Mouse (Mus musculus): Measurements from ENCODE around the gene Parvb. TPM values are rescaled to one million over a fixed set of nuclear protein-coding genes. Genes with fewer than 3 reads are reported as not detected.

Gene Parvb
- polyA plus RNA-seq, 1 experiment from 2014 or later: 3.7 TPM

DNA sequence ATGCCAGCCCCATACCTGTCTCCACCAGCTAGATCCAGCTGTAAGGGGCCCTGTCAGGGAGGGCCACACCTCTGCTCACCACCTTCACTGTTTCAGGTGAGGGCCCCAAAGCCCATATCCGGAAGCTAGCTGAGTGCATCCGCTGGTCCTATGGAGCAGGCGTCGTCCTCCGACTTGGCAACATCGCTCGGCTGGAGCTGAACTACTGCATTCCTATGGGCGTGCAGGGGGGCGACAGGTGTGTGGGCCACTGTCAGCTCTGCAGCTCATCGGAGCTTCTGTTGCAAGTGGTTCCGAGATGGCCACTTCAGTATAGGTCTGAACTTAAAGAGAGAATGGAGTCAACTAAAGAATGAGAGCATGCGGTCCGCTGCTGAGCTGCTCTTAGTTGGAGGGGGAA, 20.9 kb upstream of the Parvb start:
- Histone ChIP-seq H3K4me1 (replicated peaks) (peaks cover 10% of the 10 kb centered on the region), H3K27me3 (no peaks in the 10 kb centered on the region), H3K27ac (replicated peaks) (no peak overlapping the region), H3K9ac (no peak overlapping the region), H3K4me3 (no peak overlapping the region), H3K36me3 (peaks cover 35% of the 10 kb centered on the region), H3K4me2 (no peak overlapping the region), H3K9me3 (no peaks in the 10 kb centered on the region)
- no peak for ATAC-seq (ENCODE audit: low FRiP score, low read depth)
- 94% methylated on average over 13 of the region's 13 CpGs for WGBS

DNA sequence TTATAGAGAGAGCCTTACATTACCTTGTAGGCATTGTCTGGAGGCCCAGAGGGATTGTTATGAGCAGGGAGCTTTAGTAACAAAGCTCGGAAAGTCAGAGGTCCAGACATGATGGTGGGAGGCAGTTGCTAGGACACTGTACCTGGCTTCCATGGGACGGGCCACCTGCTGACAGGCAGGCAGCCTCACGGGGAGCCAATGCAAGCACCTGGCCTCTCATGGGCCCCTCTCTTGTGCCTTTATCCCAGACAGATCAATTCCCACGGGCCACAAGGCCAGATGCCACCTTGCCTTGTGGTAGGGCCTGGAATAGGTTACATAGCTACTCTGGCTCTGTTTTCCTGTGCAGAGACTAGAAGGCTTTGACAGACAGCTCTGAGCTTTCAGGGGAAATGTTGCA, 20.3 kb upstream of the Parvb start:
- Histone ChIP-seq H3K27me3 (no peaks in the 10 kb centered on the region), H3K9ac (no peak overlapping the region), H3K27ac (replicated peaks) (no peak overlapping the region), H3K36me3 (peaks cover 30% of the 10 kb centered on the region), H3K4me1 (replicated peaks) (peaks cover 16% of the 10 kb centered on the region), H3K4me2 (no peak overlapping the region), H3K4me3 (no peak overlapping the region), H3K9me3 (no peaks in the 10 kb centered on the region)
- WGBS: 77% methylated on average over 4 of the region's 4 CpGs
- no peak for ATAC-seq (ENCODE audit: low FRiP score, low read depth)

DNA sequence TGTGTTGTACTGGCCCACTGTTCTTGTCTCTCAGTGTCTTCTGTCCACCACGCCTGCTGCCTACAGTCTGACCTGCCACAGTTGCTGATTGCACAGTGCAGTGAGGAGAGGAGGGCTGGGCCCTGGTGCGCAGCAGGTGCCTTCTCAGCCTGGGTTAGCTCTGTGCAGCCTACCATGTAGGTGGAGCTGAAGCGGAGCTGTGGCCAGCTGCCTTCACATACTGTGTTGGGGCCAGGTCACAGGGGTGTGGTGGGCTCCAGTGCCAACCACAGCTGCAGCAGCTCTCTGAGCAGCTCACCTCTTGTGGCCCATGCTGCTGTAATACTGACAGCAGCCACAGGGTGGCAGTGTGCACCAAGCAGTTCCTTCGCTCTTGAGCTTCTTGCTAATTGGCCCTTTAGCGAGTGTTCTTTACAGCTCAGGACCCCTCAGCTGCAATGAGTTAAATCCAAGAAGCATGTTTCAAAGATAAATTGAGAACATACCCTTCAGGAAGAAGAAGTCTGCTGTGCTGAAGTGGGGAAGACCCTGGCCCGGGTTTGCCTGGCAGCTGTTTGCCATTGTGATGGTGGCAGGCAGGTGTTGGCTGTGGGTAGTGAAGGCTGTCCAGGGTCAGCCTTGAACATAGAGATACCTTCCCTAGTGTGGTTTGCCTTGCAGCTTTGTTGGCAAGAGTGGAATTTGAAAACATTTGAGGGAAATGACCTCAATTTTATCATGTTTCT, 19.6 kb upstream of the Parvb start:
- no peak overlapping the region for H3K4me2 ChIP-seq
- no peaks in the 10 kb centered on the region for H3K27me3 ChIP-seq
- no peak overlapping the region for H3K9ac ChIP-seq
- H3K4me1 ChIP-seq (replicated peaks): peaks cover 22% of the 10 kb centered on the region
- H3K4me3 ChIP-seq: no peak overlapping the region
- WGBS: 40% methylated on average over 6 of the region's 6 CpGs
- H3K27ac ChIP-seq (replicated peaks): no peak overlapping the region
- ATAC-seq (ENCODE audit: low FRiP score, low read depth): peak; percentile 65; the same call in 1 of the 2 replicates
- H3K9me3 ChIP-seq: no peaks in the 10 kb centered on the region
- peaks cover 24% of the 10 kb centered on the region for H3K36me3 ChIP-seq

DNA sequence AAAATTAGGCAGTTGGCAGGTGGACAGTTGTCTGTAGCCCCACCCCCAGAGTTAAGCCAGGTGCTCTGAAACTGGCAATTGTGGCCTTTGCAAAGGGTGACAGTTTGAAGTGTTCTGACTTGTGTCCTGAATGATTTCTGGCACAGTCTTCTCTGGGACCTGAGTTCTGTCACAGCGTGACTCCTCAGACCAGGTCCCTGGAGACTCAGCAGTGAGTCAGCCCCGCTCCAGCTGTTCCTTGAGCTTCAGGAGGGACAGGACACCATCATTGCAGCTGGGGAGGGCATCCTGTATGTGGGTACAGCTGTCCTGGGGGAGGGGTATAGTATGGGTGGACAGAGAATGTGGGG, 19.1 kb upstream of the Parvb start:
- H3K27ac ChIP-seq (replicated peaks): no peak overlapping the region
- no peak overlapping the region for H3K4me2 ChIP-seq
- 76% methylated on average over 2 of the region's 2 CpGs for WGBS
- H3K4me1 ChIP-seq (replicated peaks): peaks cover 24% of the 10 kb centered on the region
- no peak for ATAC-seq (ENCODE audit: low FRiP score, low read depth)
- H3K36me3 ChIP-seq: peaks cover 20% of the 10 kb centered on the region
- no peak overlapping the region for H3K4me3 ChIP-seq
- no peaks in the 10 kb centered on the region for H3K9me3 ChIP-seq
- H3K27me3 ChIP-seq: no peaks in the 10 kb centered on the region
- no peak overlapping the region for H3K9ac ChIP-seq

DNA sequence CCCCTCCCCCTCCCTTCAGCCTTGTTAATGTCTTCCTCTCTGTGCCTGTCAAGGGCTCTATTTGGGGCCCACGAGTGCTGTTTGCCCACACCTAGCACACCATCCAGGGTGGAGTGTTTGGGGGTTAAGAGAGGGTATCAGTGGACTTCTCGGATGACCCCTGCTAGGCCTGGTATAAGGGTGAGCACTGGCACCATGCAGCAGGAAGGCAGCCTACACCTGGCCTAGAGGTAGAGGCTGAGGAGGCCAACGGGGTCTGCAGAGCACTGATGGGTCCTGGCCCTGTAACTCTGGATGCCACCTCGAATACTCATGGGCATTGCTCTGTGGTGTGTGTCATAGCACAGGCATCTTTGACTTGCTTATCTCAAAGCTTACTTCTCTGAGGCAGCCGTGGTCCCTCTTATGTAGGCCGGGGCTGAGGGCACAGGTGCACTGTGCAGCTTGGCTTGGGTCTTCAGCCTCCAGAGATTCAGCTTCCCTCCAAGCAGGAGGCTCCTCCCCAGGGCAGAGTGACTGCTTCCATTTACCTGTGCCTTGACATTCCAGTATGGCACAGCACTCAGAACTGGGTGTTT, 18.6 kb upstream of the Parvb start:
- no peaks in the 10 kb centered on the region for H3K9me3 ChIP-seq
- H3K4me3 ChIP-seq: no peak overlapping the region
- H3K36me3 ChIP-seq: peaks cover 17% of the 10 kb centered on the region
- peaks cover 25% of the 10 kb centered on the region for H3K4me1 ChIP-seq (replicated peaks)
- no peak overlapping the region for H3K4me2 ChIP-seq
- no peak overlapping the region for H3K9ac ChIP-seq
- H3K27ac ChIP-seq (replicated peaks): no peak overlapping the region
- H3K27me3 ChIP-seq: no peaks in the 10 kb centered on the region
- WGBS: 83% methylated on average over 6 of the region's 6 CpGs
- no peak for ATAC-seq (ENCODE audit: low FRiP score, low read depth)

DNA sequence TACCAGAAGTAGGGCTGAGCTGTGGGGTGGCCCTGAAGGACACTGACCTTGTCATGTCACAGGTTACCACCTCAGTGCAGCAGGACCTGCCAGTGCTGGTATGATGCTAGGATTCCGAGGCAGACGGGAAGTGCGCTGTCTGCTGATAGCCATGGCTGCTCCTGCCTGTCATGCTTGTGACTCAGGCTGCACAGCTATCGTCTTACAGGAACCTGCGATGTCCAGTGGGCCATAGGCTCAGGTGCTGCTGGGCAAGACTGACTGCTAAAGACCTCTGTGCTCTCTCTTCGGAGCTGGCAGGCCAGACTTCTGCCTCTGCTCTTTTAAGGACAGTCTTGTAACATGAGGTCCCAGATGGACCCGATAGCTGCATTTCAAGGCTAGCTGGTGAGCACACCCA, 17.4 kb upstream of the Parvb start:
- no peak overlapping the region for H3K4me3 ChIP-seq
- no peaks in the 10 kb centered on the region for H3K9me3 ChIP-seq
- no peak overlapping the region for H3K9ac ChIP-seq
- 0 out of 2 replicates have a peak, but pooled peaks cover 9% of the 10 kb centered on the region for H3K36me3 ChIP-seq
- WGBS: 91% methylated on average over 7 of the region's 7 CpGs
- no peak overlapping the region for H3K4me2 ChIP-seq
- ATAC-seq (ENCODE audit: low FRiP score, low read depth): no peak
- no peaks in the 10 kb centered on the region for H3K27me3 ChIP-seq
- peaks cover 36% of the 10 kb centered on the region for H3K4me1 ChIP-seq (replicated peaks)
- no peak overlapping the region for H3K27ac ChIP-seq (replicated peaks)

DNA sequence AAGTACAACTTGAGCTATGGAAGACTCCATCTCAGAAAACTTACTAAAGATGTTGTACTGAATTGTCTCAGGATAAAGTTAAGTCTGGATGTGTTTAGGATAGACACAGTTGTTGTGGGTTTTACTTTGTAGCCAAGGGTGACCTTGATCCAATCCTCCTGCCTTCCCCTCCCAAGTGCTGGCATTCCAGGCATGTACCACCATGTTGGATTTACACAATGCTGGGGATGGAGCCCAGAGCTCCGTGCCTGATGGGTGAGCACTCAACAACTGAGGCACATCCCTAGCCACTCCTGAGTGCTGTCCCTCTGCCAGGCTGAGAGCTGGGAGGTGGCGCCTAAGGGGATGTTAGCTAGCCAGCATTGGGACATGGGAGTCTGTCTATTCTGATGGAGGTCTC, 16.6 kb upstream of the Parvb start:
- Histone ChIP-seq H3K4me2 (no peak overlapping the region), H3K27ac (replicated peaks) (no peak overlapping the region), H3K36me3 (0 out of 2 replicates have a peak, but pooled peaks cover 9% of the 10 kb centered on the region), H3K9me3 (no peaks in the 10 kb centered on the region), H3K27me3 (no peaks in the 10 kb centered on the region), H3K4me1 (replicated peaks) (peaks cover 36% of the 10 kb centered on the region), H3K4me3 (no peak overlapping the region), H3K9ac (no peak overlapping the region)
- ATAC-seq (ENCODE audit: low FRiP score, low read depth): no peak
- WGBS: 80% methylated on average over 2 of the region's 2 CpGs

DNA sequence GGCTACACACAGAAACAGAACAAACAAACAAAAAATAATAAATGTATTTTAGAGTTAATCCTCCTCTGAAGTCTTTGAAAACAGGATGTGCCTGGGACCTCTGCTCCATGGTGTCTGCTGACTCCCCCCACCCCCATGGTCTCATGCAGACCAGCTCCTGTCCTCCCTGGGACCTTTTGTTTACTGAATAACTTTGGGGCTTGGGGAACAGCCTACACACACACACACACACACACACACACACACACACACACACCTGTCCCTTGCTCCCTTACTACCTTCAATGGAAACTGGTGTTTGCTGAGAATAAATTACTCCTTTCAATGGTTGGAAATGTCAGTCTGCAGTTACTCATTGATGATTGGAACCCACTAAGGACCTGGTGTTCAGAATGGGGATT, 15.8 kb upstream of the Parvb start:
- no peak overlapping the region for H3K4me2 ChIP-seq
- H3K4me1 ChIP-seq (replicated peaks): peaks cover 36% of the 10 kb centered on the region
- ATAC-seq (ENCODE audit: low FRiP score, low read depth): no peak
- H3K9me3 ChIP-seq: no peaks in the 10 kb centered on the region
- 0 out of 2 replicates have a peak, but pooled peaks cover 9% of the 10 kb centered on the region for H3K36me3 ChIP-seq
- no peaks in the 10 kb centered on the region for H3K27me3 ChIP-seq
- H3K9ac ChIP-seq: no peak overlapping the region
- no peak overlapping the region for H3K4me3 ChIP-seq
- no peak overlapping the region for H3K27ac ChIP-seq (replicated peaks)

DNA sequence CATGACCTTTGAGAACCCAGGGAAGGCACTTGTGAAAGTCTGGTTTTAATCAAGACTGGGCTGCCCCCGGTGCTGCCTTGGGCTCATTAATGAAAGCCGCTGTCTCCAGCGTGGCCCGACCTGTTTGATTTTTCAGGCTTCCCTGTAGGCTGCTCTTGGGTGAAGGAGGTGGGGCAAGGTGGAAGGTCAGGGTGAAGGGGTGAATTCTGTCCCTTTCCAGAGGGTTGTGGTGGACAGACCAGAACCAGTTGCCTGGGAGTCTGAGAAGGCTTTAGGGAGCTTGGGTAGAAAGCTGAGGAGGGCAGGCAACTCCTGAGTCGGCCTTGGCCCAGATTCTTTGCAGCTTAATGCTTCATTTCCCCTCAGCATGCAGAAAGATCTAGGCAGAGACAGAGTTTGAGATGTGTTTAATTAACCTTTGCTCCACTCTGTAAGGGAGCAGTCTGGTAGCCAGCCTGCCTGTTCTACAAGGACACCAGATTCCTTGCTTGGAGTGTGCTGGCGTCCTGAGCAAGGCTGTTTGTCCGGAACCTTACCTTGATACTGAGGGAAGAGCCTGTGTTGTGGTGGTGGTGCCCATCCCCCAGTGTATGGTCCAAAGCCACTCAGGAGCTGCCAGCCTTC, 15.3 kb upstream of the Parvb start:
- Histone ChIP-seq H3K4me2 (no peak overlapping the region), H3K9me3 (no peaks in the 10 kb centered on the region), H3K27me3 (no peaks in the 10 kb centered on the region), H3K27ac (replicated peaks) (no peak overlapping the region; the same call in none of the 2 replicates), H3K4me1 (replicated peaks) (peaks cover 36% of the 10 kb centered on the region), H3K36me3 (0 out of 2 replicates have a peak, but pooled peaks cover 6% of the 10 kb centered on the region), H3K4me3 (no peak overlapping the region), H3K9ac (no peak overlapping the region)
- no peak for ATAC-seq (ENCODE audit: low FRiP score, low read depth)
- WGBS: 34% methylated on average over 7 of the region's 7 CpGs

DNA sequence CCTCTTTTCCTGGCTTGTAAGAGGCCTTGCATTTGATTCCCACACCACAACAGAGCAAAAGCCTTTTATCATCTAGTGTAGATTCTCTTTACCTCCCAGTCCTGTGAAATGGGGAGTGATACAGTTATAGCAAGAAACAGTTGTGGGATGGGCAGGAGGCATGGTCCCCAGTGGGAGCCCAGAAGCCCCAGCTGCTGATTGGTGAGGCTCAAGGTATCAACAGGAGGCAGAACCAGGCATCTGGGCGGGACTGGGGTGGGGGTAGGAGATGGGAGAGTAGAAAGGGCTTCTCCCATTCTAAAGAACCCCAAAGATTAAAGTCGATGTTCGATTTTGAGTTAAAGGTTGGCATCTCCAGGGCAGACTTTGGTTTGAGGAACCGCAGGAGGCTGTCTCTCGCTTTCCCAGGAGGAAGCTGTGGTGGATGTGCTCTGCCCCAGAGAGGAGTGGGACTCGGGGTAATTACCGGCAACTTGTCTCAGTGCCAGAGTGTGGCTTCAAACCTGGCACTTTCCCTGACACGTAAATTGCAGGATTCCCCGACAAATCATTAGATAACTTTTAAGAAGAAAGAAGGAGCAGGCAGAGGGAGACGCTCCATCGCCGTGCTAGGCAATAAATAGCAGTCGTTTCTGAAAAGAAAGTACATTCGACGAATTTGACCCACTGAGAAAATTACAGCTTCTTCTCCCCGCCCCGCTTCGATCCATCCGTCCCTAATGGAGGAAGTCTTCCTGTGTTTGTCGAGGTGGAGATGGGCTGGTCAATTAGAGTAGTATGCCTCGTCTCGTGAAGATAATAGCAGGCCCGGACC, 13.7 kb upstream of the Parvb start:
- ATAC-seq (ENCODE audit: low FRiP score, low read depth): no peak
- Histone ChIP-seq H3K9ac (no peak overlapping the region), H3K4me3 (no peak overlapping the region), H3K27me3 (no peaks in the 10 kb centered on the region), H3K4me2 (no peak overlapping the region), H3K9me3 (no peaks in the 10 kb centered on the region), H3K36me3 (0 out of 2 replicates have a peak, but pooled peaks cover 6% of the 10 kb centered on the region), H3K4me1 (replicated peaks) (peaks cover 29% of the 10 kb centered on the region), H3K27ac (replicated peaks) (no peak overlapping the region)
- 28% methylated on average over 23 of the region's 23 CpGs for WGBS

DNA sequence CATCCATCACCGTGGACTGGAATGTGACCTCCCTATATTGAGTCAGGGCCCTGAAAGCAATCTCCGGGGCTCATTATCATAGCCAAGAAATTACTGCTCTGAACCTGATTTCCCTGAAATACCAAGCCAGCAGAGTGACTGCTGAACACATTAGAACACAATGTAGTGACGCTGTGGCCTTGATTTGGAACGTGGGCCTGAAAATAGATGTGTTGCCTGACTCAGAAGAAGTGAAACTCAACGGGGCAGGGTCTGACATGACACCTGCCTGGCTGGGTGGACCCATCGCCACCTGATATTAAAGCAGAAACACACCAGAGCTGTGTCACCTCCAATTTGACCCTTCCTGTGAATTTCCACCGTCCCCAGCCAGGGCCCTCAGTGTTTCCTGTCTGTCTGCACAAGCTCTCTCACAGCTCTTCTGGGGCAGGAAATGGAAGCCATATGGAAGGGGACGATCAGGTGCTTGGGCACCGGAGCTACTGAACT, 13.0 kb upstream of the Parvb start:
- Histone ChIP-seq H3K9ac (no peak overlapping the region), H3K4me3 (no peak overlapping the region), H3K36me3 (0 out of 2 replicates have a peak, but pooled peaks cover 6% of the 10 kb centered on the region), H3K9me3 (no peaks in the 10 kb centered on the region), H3K27me3 (no peaks in the 10 kb centered on the region), H3K27ac (replicated peaks) (no peak overlapping the region), H3K4me1 (replicated peaks) (peaks cover 36% of the 10 kb centered on the region), H3K4me2 (no peak overlapping the region)
- 25% methylated on average over 9 of the region's 9 CpGs for WGBS
- no peak for ATAC-seq (ENCODE audit: low FRiP score, low read depth)

DNA sequence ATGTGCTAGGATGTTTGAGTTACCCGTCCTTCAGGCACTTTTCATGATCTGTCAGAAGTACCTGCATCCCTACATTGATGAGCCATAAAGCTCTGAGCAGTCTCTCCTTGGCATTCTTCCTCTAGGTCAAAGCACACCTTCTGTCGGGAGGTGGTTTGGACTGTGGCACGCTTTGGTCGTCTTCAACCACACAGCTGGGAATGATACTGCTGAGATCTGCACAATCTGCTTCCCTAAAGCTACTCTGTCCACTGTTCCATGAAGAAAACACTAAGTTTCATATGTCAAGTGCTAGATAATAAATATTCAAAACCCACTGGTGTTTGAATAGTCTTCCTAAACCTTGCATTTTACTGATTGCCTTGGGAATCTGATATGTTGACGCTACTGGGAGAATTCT, 10.3 kb upstream of the Parvb start:
- H3K27ac ChIP-seq (replicated peaks): no peak overlapping the region

More for the DNA sequence above, 10.3 kb upstream of the Parvb start:
- Histone ChIP-seq H3K4me3 (no peak overlapping the region), H3K9me3 (no peaks in the 10 kb centered on the region), H3K27me3 (no peaks in the 10 kb centered on the region), H3K9ac (no peak overlapping the region), H3K4me1 (replicated peaks) (peaks cover 48% of the 10 kb centered on the region), H3K4me2 (no peak overlapping the region), H3K36me3 (no peaks in the 10 kb centered on the region)
- 71% methylated on average over 5 of the region's 5 CpGs for WGBS
- no peak for ATAC-seq (ENCODE audit: low FRiP score, low read depth)

Data from hindbrain, embryonic 15.5 days (tissue).